Mouse (Mus musculus) liver, adult 2 months (tissue): Measurements from ENCODE around the gene Necab3. TPM values are rescaled to one million over a fixed set of nuclear protein-coding genes. Genes with fewer than 3 reads are reported as not detected.

Experiments
- DNase-seq: peaks from one replicate; pipeline ENCODE4 v3.0.0-alpha.2; 2011; ENCODE audit warnings: low read depth, low spot score; ENCODE audit errors: extremely low read depth
- H3K27ac ChIP-seq: fragments of 200-500 bp; replicated peaks from 2 replicates; pipeline ENCODE4 v1.5.1; 2012; ENCODE audit warnings: low read depth, mild to moderate bottlenecking, control low read depth, inconsistent platforms, low read length; ENCODE audit not compliant: insufficient read depth
- H3K27me3 ChIP-seq: fragments of 200-500 bp; 2 replicates; pipeline ENCODE4 v1.6.1; 2012; ENCODE audit warnings: mild to moderate bottlenecking, moderate library complexity, low read length, inconsistent platforms; ENCODE audit not compliant: control insufficient read depth, insufficient read depth
- H3K36me3 ChIP-seq: fragments of 200-500 bp; 2 replicates; pipeline ENCODE4 v1.6.1; 2012; ENCODE audit warnings: low read length, inconsistent platforms; ENCODE audit not compliant: control insufficient read depth, insufficient read depth
- H3K4me1 ChIP-seq: fragments of 200-500 bp; 2 replicates; pipeline ENCODE4 v1.6.1; 2011; ENCODE audit warnings: low read length; ENCODE audit not compliant: control insufficient read depth, insufficient read depth
- H3K4me3 ChIP-seq: fragments of 200-500 bp; 2 replicates; pipeline ENCODE4 v1.5.1; 2011; ENCODE audit warnings: low read depth, mild to moderate bottlenecking, control low read depth, low read length, moderate library complexity; ENCODE audit not compliant: insufficient read depth
- H3K79me2 ChIP-seq: fragments of 200-500 bp; 2 replicates; pipeline ENCODE4 v1.6.1; 2012; ENCODE audit warnings: inconsistent platforms, mild to moderate bottlenecking, low read length, moderate library complexity; ENCODE audit not compliant: control insufficient read depth, insufficient read depth
- H3K9ac ChIP-seq: fragments of 200-500 bp; 2 replicates; pipeline ENCODE4 v1.6.1; 2012; ENCODE audit warnings: low read depth, mild to moderate bottlenecking, control low read depth, inconsistent platforms, low read length
- CTCF ChIP-seq: fragments of 200-500 bp; IDR thresholded peaks from 2 replicates; pipeline ENCODE4 v1.5.1; 2011; ENCODE audit warnings: low read depth, low read length, control low read depth
- POLR2A ChIP-seq: fragments of 200-500 bp; IDR thresholded peaks from 2 replicates; pipeline ENCODE4 v1.6.1; 2011; ENCODE audit warnings: low read length, control low read depth; ENCODE audit not compliant: insufficient read depth; ENCODE audit errors: extremely low read depth
- WGBS: fragments of 180-500 bp; shearing (Covaris S2); methylation state at CpG from one replicate; pipeline ENCODE4 v1.1.7; 2018; 5-methylcytosine and 5-hydroxymethylcytosine counted together
- polyA plus RNA-seq: library from polyadenylated mRNA; depleted of rRNA; stranded (reverse); fragments of >200 nt; gene quantifications from 2 replicates; pipeline ENCODE4 v1.2.3, GENCODE M21; 2012; rRNA removed
- total RNA-seq: library from RNA; depleted of rRNA; stranded (reverse); fragments of >200 nt; gene quantifications from 2 replicates; pipeline ENCODE4 v1.2.3, GENCODE M21; 2014; rRNA removed

The Necab3 gene
- total and polyA plus RNA-seq, 2 experiments = 0.09 TPM

DNA sequence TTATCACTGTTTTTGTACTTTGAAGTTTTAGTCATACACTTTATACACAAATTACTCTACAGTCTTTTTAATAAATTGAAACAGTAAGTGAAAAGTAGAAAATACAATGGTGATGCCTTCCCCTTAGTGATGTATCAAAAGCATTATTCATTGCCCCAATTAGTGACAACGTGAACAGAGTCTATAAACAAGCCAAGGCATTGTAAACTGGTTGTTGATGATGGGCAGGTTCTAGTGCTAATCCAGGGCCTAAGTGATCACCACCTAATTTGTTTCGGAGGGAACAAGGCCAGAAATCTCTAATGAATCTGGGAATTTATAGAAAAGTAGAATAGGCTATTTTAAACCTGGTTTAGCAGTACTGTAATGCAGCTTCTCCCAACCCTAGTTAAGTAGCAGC lies 51.6 kb downstream of the Necab3 start:
- H3K4me3 ChIP-seq = no peak overlapping the region
- TF ChIP-seq POLR2A = no peak
- TF ChIP-seq CTCF = no peak
- peaks cover 19% of the 10 kb centered on the region for H3K36me3 ChIP-seq
- H3K4me1 ChIP-seq = peaks cover 4% of the 10 kb centered on the region
- H3K79me2 ChIP-seq = no peaks in the 10 kb centered on the region
- no peak overlapping the region for H3K27ac ChIP-seq
- no peak for DNase-seq
- no peaks in the 10 kb centered on the region for H3K27me3 ChIP-seq
- no peak overlapping the region for H3K9ac ChIP-seq
- 71% methylated on average over 2 of the region's 2 CpGs for WGBS

DNA sequence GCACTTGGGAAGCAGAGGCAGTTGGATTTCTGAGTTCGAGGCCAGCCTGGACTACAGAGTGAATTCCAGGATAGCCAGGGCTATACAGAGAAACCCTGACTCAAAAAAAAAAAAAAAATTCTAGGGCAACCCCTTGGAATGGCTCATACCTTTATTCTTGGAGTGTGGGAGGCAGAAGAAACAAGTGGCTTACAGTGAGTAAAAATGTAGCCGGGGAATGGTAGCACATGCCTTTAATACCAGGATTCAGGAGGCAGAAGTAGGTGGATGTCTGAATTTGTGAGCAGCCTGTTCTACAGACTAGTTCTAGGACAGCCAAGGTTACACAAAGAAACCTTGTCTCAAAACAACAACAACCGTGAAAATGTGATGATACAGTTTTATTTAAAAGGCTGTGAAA lies 57.9 kb downstream of the Necab3 start:
- peaks cover 16% of the 10 kb centered on the region for H3K36me3 ChIP-seq
- H3K4me1 ChIP-seq = no peaks in the 10 kb centered on the region
- H3K27me3 ChIP-seq = no peaks in the 10 kb centered on the region
- H3K4me3 ChIP-seq = no peak overlapping the region
- WGBS = 98% methylated on average over 3 of the region's 3 CpGs
- TF ChIP-seq CTCF = no peak
- no peak for TF ChIP-seq POLR2A
- H3K79me2 ChIP-seq = peaks cover 8% of the 10 kb centered on the region; the same call in 1 of the 2 replicates
- H3K27ac ChIP-seq = no peak overlapping the region
- DNase-seq = no peak
- H3K9ac ChIP-seq = no peak overlapping the region

DNA sequence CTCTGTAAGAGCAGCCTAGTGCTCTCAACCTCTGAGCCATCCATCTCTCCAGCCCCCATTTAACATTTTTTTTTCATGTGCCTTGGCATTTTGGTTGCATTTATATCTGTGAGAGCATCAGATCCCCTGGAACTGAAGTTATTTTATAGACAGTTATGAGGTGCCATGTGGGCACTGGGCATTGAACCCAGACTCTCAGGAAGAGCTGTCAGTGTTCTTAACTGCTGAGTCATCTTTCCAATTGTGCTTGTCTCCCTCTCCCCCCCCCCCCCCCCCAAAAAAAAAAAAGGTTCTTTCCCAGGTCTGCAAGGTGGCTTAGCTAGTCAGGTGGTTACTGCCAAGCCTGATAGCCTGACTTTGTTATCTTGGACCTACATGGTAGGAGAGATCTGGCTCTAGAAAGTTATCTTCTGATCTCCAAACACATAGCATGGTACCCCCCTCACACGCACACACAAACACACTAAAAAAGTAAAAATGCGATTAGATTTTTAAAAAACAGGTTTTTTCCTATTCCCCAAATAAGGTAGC lies 58.9 kb downstream of the Necab3 start:
- TF ChIP-seq POLR2A (no peak), CTCF (no peak)
- Histone ChIP-seq H3K4me3 (no peak overlapping the region), H3K27me3 (no peaks in the 10 kb centered on the region), H3K36me3 (peaks cover 15% of the 10 kb centered on the region), H3K79me2 (peaks cover 11% of the 10 kb centered on the region; the same call in 1 of the 2 replicates), H3K9ac (no peak overlapping the region), H3K27ac (no peak overlapping the region), H3K4me1 (no peaks in the 10 kb centered on the region)
- 98% methylated on average over 2 of the region's 2 CpGs for WGBS
- DNase-seq = no peak

DNA sequence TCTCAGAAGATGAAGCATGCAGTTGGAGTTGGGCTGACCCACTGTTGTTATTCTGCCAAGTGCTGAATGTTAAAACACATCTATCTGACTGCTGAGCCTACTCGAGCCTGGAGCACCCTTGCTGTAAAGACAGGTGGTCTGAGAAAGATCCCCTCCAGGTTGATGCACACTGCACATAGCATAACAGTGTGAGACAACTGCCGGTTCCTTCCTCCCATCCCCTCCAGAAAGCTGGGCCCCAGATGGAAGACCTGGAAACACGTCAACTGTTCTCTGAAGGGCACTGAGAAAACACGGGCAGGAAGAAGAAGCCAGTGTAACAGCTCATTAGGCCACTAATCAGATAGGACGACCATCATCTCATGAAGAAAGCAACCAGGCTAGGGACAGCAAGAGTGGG lies 60.1 kb downstream of the Necab3 start:
- no peak for DNase-seq
- Histone ChIP-seq H3K27ac (no peak overlapping the region), H3K36me3 (peaks cover 11% of the 10 kb centered on the region), H3K4me1 (no peaks in the 10 kb centered on the region), H3K27me3 (no peaks in the 10 kb centered on the region), H3K4me3 (no peak overlapping the region), H3K9ac (no peak overlapping the region), H3K79me2 (peaks cover 11% of the 10 kb centered on the region; the same call in 1 of the 2 replicates)
- TF ChIP-seq CTCF (no peak), POLR2A (no peak)
- WGBS = 56% methylated on average over 5 of the region's 5 CpGs

DNA sequence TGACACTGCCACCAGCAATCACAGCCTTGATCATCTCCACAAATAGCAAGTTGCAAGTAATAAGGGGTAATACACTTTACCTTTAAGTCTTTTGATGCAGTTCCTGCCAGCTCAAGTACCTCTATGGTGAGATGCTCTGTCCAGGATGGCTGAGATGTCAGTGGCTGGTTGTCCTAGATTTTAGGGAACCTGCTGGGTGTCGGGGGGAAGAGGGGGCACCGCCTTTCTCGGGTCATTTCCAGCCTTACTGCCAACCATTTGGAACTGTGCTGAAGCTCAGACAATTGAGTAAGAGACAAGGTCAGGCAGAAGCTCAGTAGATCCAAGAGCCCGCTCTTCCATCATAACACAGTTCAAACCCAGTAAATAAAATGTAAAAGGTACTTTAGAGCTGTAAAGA lies 63.7 kb downstream of the Necab3 start:
- no peak for DNase-seq
- TF ChIP-seq CTCF = no peak
- H3K27me3 ChIP-seq = no peaks in the 10 kb centered on the region
- no peak overlapping the region for H3K27ac ChIP-seq
- no peak overlapping the region for H3K4me3 ChIP-seq
- no peaks in the 10 kb centered on the region; the same call in 1 of the 2 replicates for H3K4me1 ChIP-seq
- no peak overlapping the region for H3K9ac ChIP-seq
- no peaks in the 10 kb centered on the region for H3K36me3 ChIP-seq
- 90% methylated on average over 4 of the region's 4 CpGs for WGBS
- H3K79me2 ChIP-seq = peaks cover 15% of the 10 kb centered on the region; the same call in 1 of the 2 replicates

Other genes starting within 250 kb of the Necab3 start
- gene Cdk5rap1, start 185.9 kb downstream of the Necab3 start, total RNA-seq = 21.8 and 28.8 TPM in 2 replicates
- 10.5 and 11.0 TPM in 2 replicates for gene Cdk5rap1, start 185.9 kb downstream of the Necab3 start, polyA plus RNA-seq
- gene Snta1, start 150.8 kb downstream of the Necab3 start, total RNA-seq = 10.3 and 11.3 TPM in 2 replicates
- 21.4 and 24.7 TPM in 2 replicates for gene Snta1, start 150.8 kb downstream of the Necab3 start, polyA plus RNA-seq
- gene Cbfa2t2, start 122.4 kb downstream of the Necab3 start, total RNA-seq = 7.3 and 10.3 TPM in 2 replicates
- gene Cbfa2t2, start 122.4 kb downstream of the Necab3 start, polyA plus RNA-seq = 4.3 and 4.6 TPM in 2 replicates
- gene 1700003F12Rik, start 11.8 kb downstream of the Necab3 start, total RNA-seq = not detected in 2 replicates
- gene 1700003F12Rik, start 11.8 kb downstream of the Necab3 start, polyA plus RNA-seq = 0.54 TPM in 2 replicates
- 0.09 and 0.13 TPM in 2 replicates for gene Actl10, start 7.1 kb downstream of the Necab3 start, total RNA-seq
- gene Actl10, start 7.1 kb downstream of the Necab3 start, polyA plus RNA-seq = not detected in 2 replicates
- gene E2f1, start 11.0 kb upstream of the Necab3 start, total RNA-seq = 1.1 and 2.3 TPM in 2 replicates
- 2.4 and 3.8 TPM in 2 replicates for gene E2f1, start 11.0 kb upstream of the Necab3 start, polyA plus RNA-seq
- 39.9 and 51.1 TPM in 2 replicates for gene Pxmp4, start 44.8 kb upstream of the Necab3 start, total RNA-seq
- 127 and 134 TPM in 2 replicates for gene Pxmp4, start 44.8 kb upstream of the Necab3 start, polyA plus RNA-seq
- 0.18 and 1.0 TPM in 2 replicates for gene Zfp341, start 54.4 kb upstream of the Necab3 start, total RNA-seq
- gene Zfp341, start 54.4 kb upstream of the Necab3 start, polyA plus RNA-seq = 3.2 TPM in 2 replicates
- gene 4930519P11Rik, start 54.5 kb upstream of the Necab3 start, total RNA-seq = not detected in 2 replicates
- gene 4930519P11Rik, start 54.5 kb upstream of the Necab3 start, polyA plus RNA-seq = 0.37 TPM in 1 of 2 replicates, not detected in the other
- gene Chmp4b, start 92.8 kb upstream of the Necab3 start, total RNA-seq = 54.4 and 57.7 TPM in 2 replicates
- gene Chmp4b, start 92.8 kb upstream of the Necab3 start, polyA plus RNA-seq = 37.6 and 37.8 TPM in 2 replicates
- gene Gm14214, start 211.1 kb upstream of the Necab3 start, total RNA-seq = not detected in 2 replicates
- not detected in 2 replicates for gene Gm14214, start 211.1 kb upstream of the Necab3 start, polyA plus RNA-seq
- 57.6 and 61.0 TPM in 2 replicates for gene Raly, start 232.2 kb upstream of the Necab3 start, total RNA-seq
- gene Raly, start 232.2 kb upstream of the Necab3 start, polyA plus RNA-seq = 79.0 and 82.2 TPM in 2 replicates
- not detected in 2 replicates for gene a, start 232.5 kb upstream of the Necab3 start, total RNA-seq
- not detected in 2 replicates for gene a, start 232.5 kb upstream of the Necab3 start, polyA plus RNA-seq